Mouse (Mus musculus): ENCODE measurements at regions not wholly inside any gene's neighbourhood (a gene's known extent, or its start where the extent isn't known, plus 50 kb on each side); places are given as distances from the start of the nearest gene placed in this dataset.

DNA sequence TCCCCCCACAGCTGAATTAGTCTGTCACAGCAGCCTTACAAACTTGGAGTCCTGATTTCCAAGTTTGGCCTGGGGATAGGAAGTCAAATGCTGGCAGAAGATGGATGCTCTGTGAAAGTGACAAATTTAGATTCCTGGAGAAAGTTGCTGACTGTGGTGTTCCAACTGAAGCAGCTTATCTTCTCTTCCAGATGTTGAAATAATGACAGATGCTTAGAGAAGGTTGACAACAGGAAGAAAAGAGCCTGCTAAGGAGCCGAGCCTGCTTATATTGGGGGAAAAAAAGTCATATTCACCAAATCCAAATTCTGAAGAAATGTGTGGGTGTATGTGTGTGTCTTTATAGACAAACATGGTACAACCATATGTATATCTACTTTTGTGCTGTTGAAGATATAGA is 1380.4 kb upstream of the Cdh8 start:
- TF ChIP-seq MXI1 (IDR thresholded peaks at IDR 0.05; ENCODE audit: low read depth, low read length) (no peak), MAFK (IDR thresholded peaks at IDR 0.05; ENCODE audit: insufficient replicate concordance, low read length) (no peak), IRF4 (IDR thresholded peaks at IDR 0.05; ENCODE audit: low read depth, low read length) (no peak), POLR2A (IDR thresholded peaks at IDR 0.05; ENCODE audit: low read depth, low read length) (no peak), CTCF (conservative IDR thresholded peaks at IDR 0.05 in 1 of 2, IDR thresholded peaks at IDR 0.05 in 1 of 2; ENCODE audit: low read depth in 2 of 2, low read length in 2 of 2) (no peak), EP300 (IDR thresholded peaks at IDR 0.05; ENCODE audit: low read length) (no peak), CHD1 (IDR thresholded peaks at IDR 0.05; ENCODE audit: low read depth, low read length) (no peak), TBP (conservative IDR thresholded peaks at IDR 0.05; ENCODE audit: low read depth, low read length) (no peak), ETS1 (conservative IDR thresholded peaks at IDR 0.05; ENCODE audit: low read depth, low read length) (no peak), USF1 (IDR thresholded peaks at IDR 0.05; ENCODE audit: low read depth, low read length) (no peak), GABPA (IDR thresholded peaks at IDR 0.05; ENCODE audit: insufficient replicate concordance, low read depth, low read length) (no peak), BHLHE40 (IDR thresholded peaks at IDR 0.05; ENCODE audit: low read depth, low read length) (no peak), MAX (IDR thresholded peaks at IDR 0.05; ENCODE audit: low read length) (no peak)

Data from CH12.LX (cell line).